Mouse (Mus musculus) heart, adult 2 months (tissue): Measurements from ENCODE around the gene Sestd1.

Source experiments
- CTCF ChIP-seq: fragments of 200-600 bp; IDR thresholded peaks from 2 replicates; pipeline ENCODE4 v1.8.1; 2022; ENCODE audit warnings: antibody characterized with exemption, mild to moderate bottlenecking, moderate library complexity
- POLR2A ChIP-seq: fragments of 200-500 bp; IDR thresholded peaks from 2 replicates; pipeline ENCODE4 v1.6.1; 2011; ENCODE audit warnings: mild to moderate bottlenecking, low read depth, low read length, control low read depth; ENCODE audit not compliant: insufficient read depth

- no peak for TF ChIP-seq CTCF
- no peak for TF ChIP-seq POLR2A
These were observed 96.3 kb downstream of the Sestd1 start for GRCm38 (mm10) chr2:77184049-77184571.
